Mouse (Mus musculus) mesoderm, embryonic 11.5 days (tissue): ENCODE results near the gene Cmklr1.
A peak's percentile ranks its signal among the peaks of the same experiment; 100 is the strongest.
"Not testable (repeated sequence)": the region's sequence is repeated elsewhere in the genome, so short reads cannot be mapped to it uniquely, and the experiment has no call there.

Experiments used
- DNase-seq: peaks from one replicate; pipeline ENCODE4 v3.0.0-alpha.2; 2012; ENCODE audit warnings: low read depth, low spot score

Gene Cmklr1

DNA sequence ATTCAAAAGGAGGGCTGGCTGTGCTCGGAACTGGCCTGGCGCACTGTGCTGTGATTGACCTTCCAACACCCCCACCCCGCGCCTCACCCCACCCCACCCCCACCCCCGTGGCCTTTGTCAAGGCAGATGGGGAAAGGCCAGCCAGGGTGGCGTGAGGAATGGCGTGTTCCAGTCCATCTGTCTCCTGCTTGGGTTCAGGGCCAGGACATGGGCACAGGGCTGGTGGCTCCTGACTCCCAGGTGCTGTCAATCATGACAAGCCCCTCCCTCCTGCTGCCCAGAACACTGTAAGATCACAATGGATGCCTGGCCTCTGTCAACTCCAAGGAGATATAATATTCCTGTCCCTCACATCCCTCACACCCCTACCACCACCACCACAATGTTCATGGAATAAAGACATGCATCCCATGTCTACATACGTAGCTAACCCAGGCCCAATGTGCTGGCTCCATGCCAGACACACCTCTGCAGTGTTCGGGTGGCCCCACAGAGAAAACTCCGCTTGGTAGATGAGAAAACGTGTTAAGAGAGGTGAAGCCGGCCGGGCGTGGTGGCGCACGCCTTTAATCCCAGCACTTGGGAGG is 30.0 kb downstream of the Cmklr1 start:
- no peak for DNase-seq

DNA sequence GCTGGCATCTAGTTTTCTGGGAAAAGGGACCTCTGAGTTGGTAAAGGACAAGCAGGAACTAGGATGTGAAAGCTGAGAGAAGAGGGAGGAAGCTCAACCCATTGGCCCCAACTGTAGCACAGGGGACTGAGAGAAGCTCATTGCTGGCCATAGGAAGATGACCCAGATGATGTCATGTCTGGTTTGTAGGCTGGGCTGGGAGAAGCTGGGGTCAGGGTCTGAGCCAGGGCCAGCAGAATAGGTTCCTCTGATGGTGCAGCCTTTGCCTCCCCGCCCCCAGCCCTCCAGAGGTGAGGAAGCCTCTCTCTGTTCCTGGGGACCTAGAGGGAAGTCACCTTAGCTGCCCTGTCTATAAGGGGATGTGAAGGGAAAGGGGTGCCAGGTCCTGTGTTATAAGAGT is 31.1 kb downstream of the Cmklr1 start:
- DNase-seq = no peak

DNA sequence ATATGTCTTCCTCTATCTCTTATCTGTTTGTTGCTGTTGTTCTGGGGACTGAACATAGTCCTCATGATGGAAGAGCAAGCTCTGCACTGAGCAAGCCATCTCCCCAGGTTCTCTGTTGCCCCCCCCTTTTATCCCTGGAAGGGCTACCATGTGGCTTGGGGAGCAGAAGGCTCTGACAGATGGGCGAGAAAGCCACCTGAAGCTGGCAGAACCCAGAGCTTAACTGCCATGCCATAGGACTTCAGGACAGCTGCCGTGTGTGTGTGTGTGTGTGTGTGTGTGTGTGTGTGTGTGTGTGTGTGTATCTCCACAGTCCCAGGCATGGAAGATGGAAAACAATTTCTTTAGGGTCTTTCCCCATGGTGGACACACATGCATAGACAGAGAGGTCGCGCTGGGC is 31.5 kb downstream of the Cmklr1 start:
- no peak for DNase-seq

DNA sequence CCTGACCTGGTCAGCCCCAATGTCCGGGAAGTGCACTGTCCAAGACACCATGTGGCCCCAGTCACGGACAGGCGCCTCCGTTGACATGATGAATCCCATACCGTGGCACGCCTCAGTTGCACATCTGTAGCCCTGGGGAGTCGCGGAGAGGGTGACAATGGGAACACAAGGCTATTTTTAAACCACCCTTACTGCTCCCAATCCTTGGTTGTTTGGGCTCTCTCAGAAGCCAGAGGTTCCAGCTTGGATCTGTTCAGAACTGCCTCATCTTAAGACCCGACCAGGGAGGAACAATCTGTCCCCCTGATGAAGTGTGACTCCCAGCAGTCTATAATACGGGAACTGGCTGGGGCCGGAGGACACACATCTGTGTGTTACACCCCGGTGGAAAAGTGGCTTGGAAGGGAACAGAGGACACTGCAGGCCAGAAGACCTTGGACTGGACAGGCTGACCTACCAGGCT is 38.4 kb downstream of the Cmklr1 start:
- no peak for DNase-seq

DNA sequence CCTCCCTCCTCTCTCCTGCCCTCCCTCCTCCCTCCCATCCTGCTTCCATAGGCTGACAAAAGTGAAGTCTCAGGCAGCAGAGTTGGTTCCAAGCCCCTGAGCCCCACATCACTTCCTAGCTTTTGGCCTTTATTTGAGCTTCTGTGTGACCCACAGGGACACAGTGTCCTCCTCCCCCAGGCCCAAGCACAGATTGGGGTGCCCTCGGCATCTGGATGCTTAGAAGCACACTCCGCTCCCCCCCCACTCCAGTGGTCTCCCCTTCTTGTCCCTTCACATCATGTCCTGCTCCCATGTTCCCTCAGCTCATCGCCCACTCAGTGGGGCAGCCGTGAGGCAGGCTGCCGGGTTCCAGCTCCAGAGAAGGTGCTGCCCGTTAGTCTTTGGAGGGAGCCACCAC is 39.1 kb downstream of the Cmklr1 start:
- DNase-seq = no peak

DNA sequence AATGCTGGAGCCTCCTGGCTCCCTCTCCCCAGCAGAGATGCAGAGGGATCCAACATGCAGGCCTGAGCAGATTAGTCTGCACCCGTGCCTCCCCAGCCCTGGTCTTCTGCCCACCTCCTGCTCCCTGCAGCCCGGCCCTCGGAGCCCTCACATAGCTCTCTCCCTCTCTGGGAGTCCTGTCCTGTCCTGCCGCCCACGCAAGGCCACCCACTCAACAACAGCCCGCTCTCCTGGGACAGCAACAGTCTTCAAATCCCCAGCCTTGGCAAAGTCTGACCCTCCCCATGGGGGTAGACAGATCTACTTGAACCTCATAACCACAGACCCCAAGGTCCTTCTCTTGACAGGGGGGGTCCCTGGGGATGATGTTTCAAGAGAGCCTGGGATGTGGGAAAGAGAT is 39.7 kb downstream of the Cmklr1 start:
- DNase-seq = no peak

DNA sequence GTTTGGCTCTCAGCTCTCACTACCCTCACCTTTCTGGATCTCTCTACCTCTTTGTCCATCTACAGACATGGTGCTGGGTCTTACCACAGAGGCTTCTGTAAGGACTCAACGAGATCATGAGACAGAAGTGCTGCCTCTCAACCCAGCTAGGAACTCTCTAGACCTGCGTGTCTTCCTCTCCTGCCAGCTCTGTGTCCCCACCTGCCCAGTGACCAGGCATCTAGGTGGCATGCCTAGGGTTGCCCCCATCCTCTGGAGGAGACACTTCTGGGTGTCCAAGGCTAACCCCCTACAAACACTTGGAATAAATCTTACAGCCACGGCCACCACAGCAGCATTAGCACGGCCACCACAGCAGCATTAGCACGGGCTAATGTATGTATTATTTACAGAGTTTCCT is 40.3 kb downstream of the Cmklr1 start:
- DNase-seq = no peak

DNA sequence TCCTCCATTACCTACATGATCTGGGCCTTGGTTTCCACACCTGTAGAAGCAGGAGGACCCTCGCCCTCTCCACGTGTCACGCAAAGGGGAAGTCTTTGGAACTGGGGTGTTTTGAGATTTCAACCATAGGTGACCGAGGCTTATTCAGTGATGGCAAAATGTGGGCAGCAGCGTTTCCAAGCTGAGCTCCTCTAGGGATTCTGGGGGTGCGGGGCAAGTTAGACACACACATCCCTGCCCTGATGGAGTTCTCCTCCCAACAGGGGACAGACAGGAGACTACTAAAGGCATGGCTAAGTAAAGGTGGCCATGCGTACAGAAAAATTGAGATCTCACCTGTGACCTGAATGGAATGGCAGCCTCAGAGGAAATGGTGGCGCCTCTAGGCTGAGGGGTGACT is 41.7 kb downstream of the Cmklr1 start:
- no peak for DNase-seq

DNA sequence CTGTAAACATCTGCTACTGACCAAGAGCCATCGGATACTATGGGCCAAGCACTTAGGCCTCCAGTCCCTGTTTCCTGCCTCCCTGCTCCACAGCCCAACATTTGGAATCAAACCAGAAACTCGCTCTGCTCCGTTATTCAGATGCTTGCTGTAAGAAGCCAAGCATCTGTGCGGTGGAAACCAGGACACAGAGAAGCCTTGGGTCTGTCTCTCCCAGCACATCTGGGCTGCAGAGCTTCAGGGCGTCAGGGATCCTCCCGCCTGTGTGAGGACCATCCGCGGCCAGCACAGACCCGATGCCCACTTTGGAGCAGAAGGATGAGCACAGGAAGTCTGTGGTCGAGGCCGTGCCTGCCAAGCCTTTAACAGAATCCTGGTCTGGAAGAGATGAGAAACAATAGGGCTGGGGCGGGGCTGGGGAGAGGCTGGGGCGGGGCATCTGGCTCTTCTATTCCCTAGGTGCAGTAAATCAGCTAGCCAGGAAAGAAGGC is 42.2 kb downstream of the Cmklr1 start:
- DNase-seq = peak; percentile 55

DNA sequence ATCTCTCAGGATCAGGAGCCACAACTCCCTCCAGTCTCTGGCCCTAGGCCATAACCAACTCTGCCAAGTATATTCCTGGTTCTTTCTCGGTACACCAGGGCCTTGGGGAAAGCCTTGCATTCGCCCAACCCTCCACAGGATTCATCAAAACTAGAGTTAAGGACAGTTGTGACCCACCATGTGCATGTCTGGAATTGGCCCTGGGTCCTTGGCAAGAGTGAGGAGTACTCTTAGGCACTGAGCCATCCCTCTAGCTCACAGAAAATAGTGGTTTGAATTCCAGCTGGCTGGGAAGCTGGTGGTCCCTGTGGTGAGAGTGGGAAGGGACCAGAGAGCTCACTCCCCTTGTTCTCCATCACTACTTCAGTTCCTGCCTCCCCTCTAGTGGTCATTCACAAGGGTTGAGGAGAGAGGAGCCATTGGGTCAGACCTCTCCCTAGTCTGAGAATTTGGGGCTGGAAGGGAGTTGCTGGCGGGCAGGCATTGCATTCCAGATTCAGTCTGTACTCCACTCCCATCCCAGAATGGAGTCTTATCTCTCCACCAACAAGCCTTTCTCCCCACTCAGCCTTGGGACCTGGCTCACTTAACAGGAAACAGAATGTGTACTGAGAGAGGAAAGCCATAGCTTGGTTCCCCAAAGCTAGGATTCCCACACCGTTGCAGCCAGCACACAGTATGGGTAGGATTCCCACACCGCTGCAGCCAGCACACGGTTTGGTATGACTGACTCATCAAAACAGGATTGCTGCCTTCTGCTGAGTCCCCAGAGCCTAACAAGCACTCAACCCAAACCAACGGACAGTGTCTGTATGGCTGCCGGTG is 43.1 kb downstream of the Cmklr1 start:
- DNase-seq = no peak

DNA sequence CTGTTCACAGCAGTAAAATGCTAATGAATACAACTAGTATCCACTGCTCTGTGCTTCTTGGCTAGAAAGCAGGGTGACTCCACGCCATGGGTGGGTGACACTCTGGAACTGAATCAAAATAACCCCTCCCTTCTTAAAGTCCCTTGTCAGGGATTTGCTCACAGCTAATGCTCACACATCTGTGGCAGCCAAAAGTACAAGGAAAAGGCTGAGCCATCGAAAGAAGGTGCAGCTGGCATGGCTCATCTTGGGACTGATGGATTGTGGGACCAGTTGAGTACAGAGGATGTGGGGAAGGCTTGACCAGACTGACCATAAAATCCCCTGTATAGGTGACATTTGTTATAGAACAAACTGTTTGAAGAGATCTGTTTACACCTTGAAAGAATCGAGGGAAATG is 44.1 kb downstream of the Cmklr1 start:
- no peak for DNase-seq

DNA sequence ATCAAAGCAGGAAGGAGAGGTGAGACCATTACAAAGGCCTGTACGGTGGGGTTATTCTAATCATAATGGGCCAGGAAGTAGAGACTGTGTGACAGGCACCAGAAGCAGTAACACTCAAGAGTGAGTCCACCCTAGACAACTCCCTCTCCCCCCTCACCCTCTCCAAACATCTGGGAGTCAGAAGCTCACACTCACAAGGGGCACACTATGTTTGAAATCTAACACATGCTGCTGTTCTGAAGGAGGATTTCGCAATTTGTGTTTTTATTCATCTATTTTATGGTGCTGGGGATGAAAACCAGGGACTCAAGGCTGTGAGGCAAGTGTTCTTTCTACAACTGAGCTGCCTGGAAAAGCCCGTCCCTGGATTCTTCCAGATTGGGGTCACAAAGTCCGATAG is 45.5 kb downstream of the Cmklr1 start:
- no peak for DNase-seq

DNA sequence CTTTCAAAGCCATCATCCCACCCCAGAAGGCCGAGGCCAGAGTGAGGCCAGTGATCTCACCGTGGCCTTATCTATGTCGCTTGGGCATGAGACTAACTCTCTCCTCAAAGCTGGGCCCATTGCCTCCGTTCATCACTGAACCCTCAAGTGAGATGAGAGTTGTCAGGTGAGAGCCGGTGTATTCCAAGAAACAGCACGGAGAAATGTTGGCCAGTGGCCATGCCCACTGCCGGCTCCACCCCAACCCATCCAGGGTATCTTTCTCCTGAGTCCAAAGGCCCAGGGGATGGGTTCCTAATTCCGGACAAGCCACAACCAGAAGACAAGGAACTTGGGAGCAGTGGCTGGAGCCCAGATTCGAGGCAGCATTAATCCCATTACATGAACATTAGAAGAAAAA is 46.8 kb downstream of the Cmklr1 start:
- DNase-seq = no peak

DNA sequence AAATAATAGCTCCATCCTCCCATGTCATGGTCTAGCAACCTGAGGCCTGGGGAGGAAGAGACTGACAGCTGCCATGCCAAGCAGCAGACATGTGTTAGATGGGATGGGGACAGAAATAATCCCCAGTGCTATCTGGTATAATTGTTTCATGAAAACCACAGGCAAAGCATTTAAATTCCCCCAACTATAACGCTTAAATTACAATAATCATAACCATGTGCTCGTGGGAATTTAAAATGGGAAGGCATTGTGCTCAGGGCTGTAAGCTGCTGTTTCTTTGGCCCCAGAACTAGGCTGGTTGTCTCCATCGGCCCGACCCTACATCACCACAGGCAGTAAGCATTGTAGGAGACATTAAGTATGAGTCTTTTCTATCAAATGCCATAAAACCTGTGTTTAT is 49.4 kb downstream of the Cmklr1 start:
- DNase-seq = no peak

DNA sequence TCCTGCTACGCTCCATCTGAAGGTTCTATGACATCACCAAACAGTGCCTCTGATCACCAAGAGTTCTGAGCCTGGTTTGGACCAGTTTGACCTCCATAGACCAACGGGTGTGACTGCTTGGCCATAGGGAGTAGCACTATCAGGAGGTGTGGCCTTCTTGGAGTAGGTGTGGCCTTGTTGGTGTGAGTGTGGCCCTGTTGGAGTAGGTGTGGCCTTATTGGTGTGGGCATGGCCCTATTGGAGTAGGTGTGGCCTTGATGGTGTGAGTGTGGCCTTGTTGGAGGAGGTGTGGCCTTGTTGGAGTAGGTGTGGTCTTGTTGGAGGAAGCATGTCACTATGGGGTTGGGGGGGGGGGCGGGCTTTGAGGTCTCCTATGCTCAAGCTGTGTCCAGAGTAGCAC is 50.0 kb downstream of the Cmklr1 start:
- no peak for DNase-seq

DNA sequence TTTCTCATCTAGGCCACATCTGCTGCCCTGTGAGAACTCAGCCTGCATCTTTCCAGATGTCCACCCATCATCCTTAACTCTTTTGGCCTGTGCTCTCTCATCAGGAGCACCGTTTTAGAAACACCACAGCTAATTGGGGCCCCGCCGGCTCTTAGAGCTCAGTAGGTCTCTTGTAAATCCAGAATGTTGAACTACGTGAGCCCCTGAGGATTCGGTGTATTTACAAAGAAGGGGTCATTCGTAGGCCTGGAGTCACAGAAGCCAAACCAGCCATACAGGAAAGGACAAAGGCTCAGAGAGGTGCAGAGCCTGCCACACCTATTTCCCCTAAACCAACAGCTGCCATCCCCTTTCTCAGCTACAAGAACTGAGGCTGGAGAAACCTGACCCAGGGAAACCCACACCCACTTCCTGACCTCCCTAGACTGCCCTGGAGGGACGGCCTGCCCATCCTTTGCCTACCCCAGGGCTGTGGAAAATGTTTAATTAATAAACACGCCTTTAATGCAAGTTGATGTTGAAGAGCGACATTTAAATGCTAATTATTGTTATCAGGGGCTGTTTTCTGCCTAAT is 53.4 kb downstream of the Cmklr1 start:
- no peak for DNase-seq

DNA sequence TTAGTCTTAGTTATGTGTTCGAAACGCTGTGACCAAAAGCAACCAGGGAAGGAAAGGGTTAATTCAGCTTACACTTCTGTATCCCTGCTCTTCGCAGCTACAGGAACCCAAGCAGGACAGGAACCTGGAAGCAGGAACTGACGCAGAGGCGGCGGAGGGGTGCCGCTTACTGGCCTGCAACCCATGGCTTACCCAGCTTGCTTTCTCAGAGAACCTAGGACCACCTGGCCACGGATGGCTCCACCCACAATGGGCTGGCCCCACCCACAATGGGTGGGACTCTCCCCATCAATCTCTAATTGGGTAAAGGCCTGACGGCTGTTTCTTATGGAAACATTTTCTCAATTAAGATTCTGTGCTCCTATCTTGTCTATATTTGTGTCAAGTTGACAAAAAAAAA is 54.0 kb downstream of the Cmklr1 start:
- DNase-seq = no peak

DNA sequence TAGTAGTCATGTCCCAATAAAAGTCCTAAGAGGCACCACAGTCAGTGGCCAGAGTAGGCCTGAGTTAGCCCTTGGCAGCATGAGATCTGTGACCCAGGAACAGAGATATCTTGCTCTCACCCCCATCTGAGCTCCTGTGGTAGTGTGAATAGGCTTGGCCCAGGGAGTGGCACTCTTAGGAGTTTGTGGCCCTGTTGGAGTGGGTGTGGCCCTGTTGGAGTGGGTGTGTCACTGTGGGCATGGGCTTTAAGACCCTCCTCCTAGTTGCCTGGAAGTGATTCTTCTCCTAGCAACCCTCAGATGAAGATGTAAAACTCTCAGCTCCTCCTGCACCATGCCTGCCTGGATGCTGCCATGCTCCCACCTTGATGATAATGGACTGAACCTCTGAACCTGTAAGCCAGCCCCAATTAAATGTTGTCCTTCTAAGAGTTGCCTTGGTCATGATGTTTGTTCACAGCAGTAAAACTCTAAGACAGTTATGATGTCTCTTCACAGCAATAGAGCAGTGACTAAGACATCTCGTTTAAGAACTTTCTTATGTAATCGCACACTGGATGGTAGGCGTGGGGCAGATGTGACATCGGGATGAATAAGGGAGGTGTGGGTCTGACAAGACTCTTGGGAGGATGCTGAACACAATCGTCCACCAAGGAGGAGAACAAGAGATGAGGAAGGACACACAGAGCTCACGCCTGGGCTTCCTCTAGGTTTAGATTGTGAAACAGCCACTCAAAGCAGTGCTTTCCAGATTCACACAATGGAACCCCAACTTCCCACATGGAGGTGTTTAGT is 56.1 kb downstream of the Cmklr1 start:
- no peak for DNase-seq

DNA sequence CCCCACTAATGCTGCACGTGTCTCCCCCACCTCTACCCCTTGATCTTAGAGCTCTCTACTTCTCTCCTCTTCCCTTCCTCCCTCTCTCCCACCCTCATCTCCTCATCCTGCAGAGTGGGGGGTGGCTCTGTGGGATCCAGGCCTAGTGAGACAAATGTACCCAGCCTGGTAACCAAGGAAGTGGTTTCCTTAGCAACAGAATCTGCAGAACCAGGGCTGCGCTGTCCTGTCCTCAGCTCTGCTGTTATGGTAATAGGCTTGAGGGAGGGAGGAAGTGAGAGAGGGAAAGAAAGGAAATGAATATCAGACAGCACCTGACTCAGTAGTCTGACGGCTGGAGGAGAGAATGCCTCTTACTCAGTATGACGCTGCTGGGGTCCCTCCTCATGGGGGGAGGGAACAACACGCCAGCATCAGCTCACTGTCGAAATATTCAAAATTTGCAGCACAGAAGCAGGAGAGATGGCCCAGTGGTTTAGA is 58.4 kb downstream of the Cmklr1 start:
- peak; percentile 73 for DNase-seq

DNA sequence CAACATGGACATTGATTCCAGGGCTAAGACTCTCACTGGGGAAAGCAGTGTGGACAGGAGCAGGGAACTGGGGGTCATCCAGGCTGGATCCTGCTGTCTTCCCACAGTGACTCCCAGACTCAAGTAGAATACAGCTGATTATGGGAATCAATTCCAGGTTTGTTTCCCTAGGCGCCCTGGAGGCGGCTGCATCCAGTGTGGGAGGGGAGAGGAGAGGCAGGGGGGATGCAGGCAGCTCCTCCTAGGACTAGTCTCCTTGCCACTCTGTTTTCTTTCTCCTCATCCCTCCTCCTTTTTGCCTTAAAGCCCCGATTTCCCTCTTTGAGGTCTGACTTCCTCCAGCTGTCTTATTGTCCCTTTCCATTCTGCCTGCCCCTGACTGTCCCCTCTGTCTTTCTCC is 59.1 kb downstream of the Cmklr1 start:
- DNase-seq = no peak

DNA sequence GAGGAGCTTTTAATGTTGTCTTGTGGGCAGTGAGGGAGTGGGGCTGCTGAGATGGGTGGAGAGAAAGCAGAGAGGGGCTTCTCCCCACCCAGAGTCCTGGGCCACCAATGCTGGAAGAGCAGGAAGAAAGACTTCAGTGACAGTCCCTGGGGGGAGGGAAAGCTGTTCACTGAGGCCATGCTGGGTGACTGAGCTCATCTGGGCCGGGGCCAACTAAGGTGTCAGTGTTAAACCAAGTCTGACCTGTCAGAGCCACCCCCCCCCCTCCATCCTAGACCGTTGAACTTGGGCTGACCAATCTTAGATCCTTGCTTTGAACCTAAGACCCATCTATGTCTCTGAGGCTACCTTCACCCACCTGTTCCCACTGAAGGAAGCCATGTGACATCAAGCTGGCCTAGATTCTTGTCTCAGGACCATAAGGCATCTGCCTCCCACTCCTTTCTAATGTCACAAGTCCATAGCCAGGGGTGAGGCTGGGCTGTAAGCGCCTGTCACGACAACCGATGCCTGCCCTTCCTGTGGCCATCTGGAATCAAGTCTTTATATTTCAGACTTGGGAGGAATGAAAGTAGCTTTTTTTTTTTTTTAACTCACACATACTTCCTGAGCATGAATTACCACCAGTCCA is 60.1 kb downstream of the Cmklr1 start:
- no peak for DNase-seq

DNA sequence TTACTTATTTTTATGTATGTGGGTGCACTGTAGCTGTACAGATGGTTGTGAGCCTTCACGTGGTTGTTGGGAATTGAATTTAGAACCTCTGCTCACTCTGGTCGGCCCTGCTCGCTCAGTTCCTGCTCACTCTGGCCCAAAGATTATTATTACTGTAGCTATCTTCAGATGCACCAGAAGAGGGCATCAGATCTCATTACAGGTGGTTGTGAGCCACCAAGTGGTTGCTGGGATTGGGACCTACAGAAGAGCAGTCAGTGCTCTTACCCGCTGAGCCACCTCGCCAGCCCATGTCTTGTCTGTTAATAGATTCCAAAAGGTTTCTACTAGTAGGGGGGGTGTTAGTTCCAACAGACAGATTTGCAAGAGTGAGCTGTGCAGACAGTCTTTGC is 63.8 kb downstream of the Cmklr1 start:
- DNase-seq = not testable (repeated sequence)
